Mouse (Mus musculus) ES-E14 (cell line): ENCODE data around the gene Tmem208.

Experiments
- CHD2 ChIP-seq: IDR thresholded peaks from 2 replicates; pipeline ENCODE4 v1.6.1; 2014; ENCODE audit warnings: mild to moderate bottlenecking, low read depth, low read length, inconsistent platforms
- HCFC1 ChIP-seq: IDR thresholded peaks from 2 replicates; pipeline ENCODE4 v1.6.1; 2012; ENCODE audit warnings: low read length, inconsistent platforms, borderline replicate concordance; ENCODE audit not compliant: insufficient read depth

DNA sequence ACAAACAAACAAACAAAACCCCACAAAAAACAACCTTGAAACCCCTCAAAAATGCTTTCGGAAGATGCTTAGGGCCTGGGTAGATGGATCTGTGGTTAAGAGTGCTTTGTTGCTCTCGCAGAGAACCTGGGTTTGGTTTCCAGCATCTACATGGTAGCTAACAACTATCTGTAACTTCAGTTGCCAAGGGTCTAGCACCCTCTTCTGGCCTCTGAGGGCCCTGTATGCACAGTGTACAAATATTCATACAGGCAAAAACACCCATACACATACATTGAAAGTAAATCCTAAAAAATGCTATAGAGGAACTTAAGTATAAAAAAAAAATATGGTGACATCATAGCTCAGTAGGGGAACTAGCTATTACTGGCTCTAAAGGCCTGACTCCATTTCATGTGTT lies 57.9 kb downstream of the Tmem208 start:
- no peak for TF ChIP-seq HCFC1
- TF ChIP-seq CHD2, result no peak
